12 mouse cellular contexts compared by ENCODE assay signal in genomic region chr10:80129846-80130245, GRCm38 (mm10). TPM values are rescaled to one million over a fixed set of nuclear protein-coding genes. Genes with fewer than 3 reads are reported as not detected.
DNase-seq lines count a peak whose midpoint lies in the region; ATAC-seq and TF ChIP-seq lines count a peak whose summit lies in the region.
"Had no signal": no experiment of that assay in that cellular context is flagged by ENCODE, and none has a peak within 500 bp of the region (broad histone marks: within the 10 kb centered on the region; RNA-seq: fewer than 3 reads in every experiment).

No protein-coding gene starts in this region.

- peaks cover 25% of the 10 kb centered on the region for H3K4me1 ChIP-seq in kidney, embryonic 16.5 days (ENCODE audit: insufficient read depth, low read length)
- peaks cover 23% of the 10 kb centered on the region for H3K4me1 ChIP-seq in limb, embryonic 10.5 days
- 0 out of 2 replicates have a peak, but pooled peaks cover 5% of the 10 kb centered on the region for H3K4me1 ChIP-seq in midbrain, postnatal 0 days (ENCODE audit: insufficient read depth, low read length)

- WGBS in kidney, embryonic 16.5 days, result 90% methylated on average over 9 of the region's 9 CpGs
- 96% methylated on average over 9 of the region's 9 CpGs for WGBS in limb, embryonic 10.5 days
- 90% methylated on average over 9 of the region's 9 CpGs for whole genome bisulfite sequencing in midbrain, postnatal 0 days

- no peak overlapping the region for H3K9ac ChIP-seq in kidney, embryonic 16.5 days (replicated peaks; ENCODE audit: low read length)
- H3K9ac ChIP-seq in midbrain, postnatal 0 days (replicated peaks; ENCODE audit: low read length, poor library complexity, severe bottlenecking), result no peak overlapping the region
- H3K9ac ChIP-seq: midbrain, embryonic 13.5 days; neural tube, embryonic 12.5 days had no signal

- no peak overlapping the region for H3K4me3 ChIP-seq in kidney, embryonic 16.5 days (ENCODE audit: low read length)
- H3K4me3 ChIP-seq in limb, embryonic 10.5 days, result 0 out of 2 replicates have a peak overlapping the region, but pooled peaks have one; percentile 4
- H3K4me3 ChIP-seq in midbrain, postnatal 0 days (ENCODE audit: low read depth, low read length), result no peak overlapping the region
- H3K4me3 ChIP-seq: midbrain, embryonic 13.5 days had no signal

- no peaks in the 10 kb centered on the region for H3K9me3 ChIP-seq in kidney, embryonic 16.5 days (ENCODE audit: low read length)
- no peaks in the 10 kb centered on the region for H3K9me3 ChIP-seq in limb, embryonic 10.5 days (replicated peaks)
- H3K9me3 ChIP-seq in midbrain, postnatal 0 days (ENCODE audit: low read length), result no peaks in the 10 kb centered on the region
- H3K9me3 ChIP-seq: midbrain, embryonic 13.5 days; neural tube, embryonic 12.5 days had no signal

- H3K36me3 ChIP-seq in kidney, embryonic 16.5 days (ENCODE audit: insufficient read depth, low read length), result peaks cover 73% of the 10 kb centered on the region
- H3K36me3 ChIP-seq in limb, embryonic 10.5 days, result peaks cover 100% of the 10 kb centered on the region
- peaks cover 88% of the 10 kb centered on the region for H3K36me3 ChIP-seq in midbrain, postnatal 0 days (ENCODE audit: insufficient read depth, low read length)

- peak overlapping the region; percentile 47; the same call in 1 of the 2 replicates for H3K27ac ChIP-seq in kidney, embryonic 16.5 days (ENCODE audit: low read length)
- H3K27ac ChIP-seq in limb, embryonic 10.5 days, result no peak overlapping the region
- H3K27ac ChIP-seq in midbrain, postnatal 0 days (ENCODE audit: low read depth, low read length), result no peak overlapping the region
- H3K27ac ChIP-seq: midbrain, embryonic 13.5 days; neural tube, embryonic 12.5 days had no signal

- H3K4me2 ChIP-seq in kidney, embryonic 16.5 days (replicated peaks; ENCODE audit: low read depth, low read length), result no peak overlapping the region
- no peak overlapping the region for H3K4me2 ChIP-seq in midbrain, postnatal 0 days (ENCODE audit: low read depth, low read length, poor library complexity, severe bottlenecking)
- H3K4me2 ChIP-seq: midbrain, embryonic 13.5 days; neural tube, embryonic 12.5 days had no signal

- H3K27me3 ChIP-seq in kidney, embryonic 16.5 days (ENCODE audit: insufficient read depth, low read length), result no peaks in the 10 kb centered on the region
- peaks cover 21% of the 10 kb centered on the region for H3K27me3 ChIP-seq in limb, embryonic 10.5 days (ENCODE audit: low read depth, poor library complexity, severe bottlenecking)
- no peaks in the 10 kb centered on the region for H3K27me3 ChIP-seq in midbrain, postnatal 0 days (ENCODE audit: insufficient read depth, low read length)

- DNase-seq in cerebellum, postnatal 4 days (ENCODE audit: low spot score in 2 of 2), result no peak
- DNase-seq in kidney, postnatal 10 days, result no peak
- DNase-seq in cerebellum, adult 9-10 months, result peak; percentile 85
- no peak for DNase-seq in limb, embryonic 10.5 days (ENCODE audit: low spot score)
- DNase-seq in testis, postnatal 10 days (ENCODE audit: low spot score), result no peak
- no peak for DNase-seq in midbrain, postnatal 0 days (ENCODE audit: low spot score)
- DNase-seq: gastrocnemius, postnatal 14 days; right cerebral cortex, adult 18-20 months had no signal

- peak; percentile 37; the same call in 1 of the 2 replicates for ATAC-seq in cerebellum, adult (ENCODE audit: insufficient number of reproducible peaks, low FRiP score, low TSS enrichment)
- ATAC-seq in kidney, embryonic 16.5 days (ENCODE audit: low FRiP score, low TSS enrichment), result no peak
- ATAC-seq in midbrain, postnatal 0 days (ENCODE audit: low FRiP score), result no peak

- TF ChIP-seq CTCF in midbrain, postnatal 0 days (IDR thresholded peaks at IDR 0.05), result no peak

RNA-seq across cellular contexts. Expression of gene Atp5d, which starts 8.6 kb away (rescaled TPM):
- 676 and 688 TPM in 2 replicates for polyA plus RNA-seq in kidney, embryonic 16.5 days (2015; fragmentation: Nextera tagmentation; extraction: Ambion mirVana)
- 487 and 503 TPM in 2 replicates for polyA plus RNA-seq in limb, embryonic 10.5 days (2016; fragmentation: Nextera tagmentation; extraction: Ambion mirVana)
- total RNA-seq in midbrain, postnatal 0 days (2014; rRNA removed), result 231 and 259 TPM in 2 replicates
- polyA plus RNA-seq in midbrain, postnatal 0 days (2015; fragmentation: Nextera tagmentation; extraction: Ambion mirVana), result 607 and 661 TPM in 2 replicates

RNA-seq across cellular contexts. Expression of gene Cbarp, which starts 10.8 kb away (rescaled TPM):
- 6.4 and 7.3 TPM in 2 replicates for polyA plus RNA-seq in kidney, embryonic 16.5 days (2015; fragmentation: Nextera tagmentation; extraction: Ambion mirVana)
- polyA plus RNA-seq in limb, embryonic 10.5 days (2016; fragmentation: Nextera tagmentation; extraction: Ambion mirVana), result 3.3 and 4.7 TPM in 2 replicates
- 273 and 276 TPM in 2 replicates for total RNA-seq in midbrain, postnatal 0 days (2014; rRNA removed)
- 120 and 121 TPM in 2 replicates for polyA plus RNA-seq in midbrain, postnatal 0 days (2015; fragmentation: Nextera tagmentation; extraction: Ambion mirVana)

RNA-seq across cellular contexts. Expression of gene Stk11, which starts 14.2 kb away (rescaled TPM):
- polyA plus RNA-seq in kidney, embryonic 16.5 days (2015; fragmentation: Nextera tagmentation; extraction: Ambion mirVana), result 18.2 and 20.2 TPM in 2 replicates
- polyA plus RNA-seq in limb, embryonic 10.5 days (2016; fragmentation: Nextera tagmentation; extraction: Ambion mirVana), result 16.1 and 17.0 TPM in 2 replicates
- total RNA-seq in midbrain, postnatal 0 days (2014; rRNA removed), result 84.0 and 97.3 TPM in 2 replicates
- polyA plus RNA-seq in midbrain, postnatal 0 days (2015; fragmentation: Nextera tagmentation; extraction: Ambion mirVana), result 12.3 and 12.4 TPM in 2 replicates

RNA-seq across cellular contexts. Expression of gene Midn, which starts 18.2 kb away (rescaled TPM):
- polyA plus RNA-seq in kidney, embryonic 16.5 days (2015; fragmentation: Nextera tagmentation; extraction: Ambion mirVana), result 15.9 and 16.8 TPM in 2 replicates
- polyA plus RNA-seq in limb, embryonic 10.5 days (2016; fragmentation: Nextera tagmentation; extraction: Ambion mirVana), result 26.2 and 27.1 TPM in 2 replicates
- total RNA-seq in midbrain, postnatal 0 days (2014; rRNA removed), result 114 and 143 TPM in 2 replicates
- 16.3 and 17.2 TPM in 2 replicates for polyA plus RNA-seq in midbrain, postnatal 0 days (2015; fragmentation: Nextera tagmentation; extraction: Ambion mirVana)

RNA-seq across cellular contexts. Expression of gene Sbno2, which starts 24.5 kb away (rescaled TPM):
- 16.1 and 17.6 TPM in 2 replicates for polyA plus RNA-seq in kidney, embryonic 16.5 days (2015; fragmentation: Nextera tagmentation; extraction: Ambion mirVana)
- 17.1 and 18.4 TPM in 2 replicates for polyA plus RNA-seq in limb, embryonic 10.5 days (2016; fragmentation: Nextera tagmentation; extraction: Ambion mirVana)
- total RNA-seq in midbrain, postnatal 0 days (2014; rRNA removed), result 24.3 TPM in 2 replicates
- 7.6 TPM in 2 replicates for polyA plus RNA-seq in midbrain, postnatal 0 days (2015; fragmentation: Nextera tagmentation; extraction: Ambion mirVana)

Comparison
In these comparisons a context has a peak if more than half of its experiments do, and no peak if none do; other contexts are left out.
1. RNA of gene Cbarp, which starts 10.8 kb away (polyA plus RNA-seq): 120 to 121 TPM in midbrain, postnatal 0 days; 6.4 to 7.3 TPM in kidney, embryonic 16.5 days and 3.3 to 4.7 TPM in limb, embryonic 10.5 days; every median in the first group is over 10 times any median in the second.